Mouse (Mus musculus) CH12.LX (cell line): ENCODE results near the gene Stxbp5l. TPM values are rescaled to one million over a fixed set of nuclear protein-coding genes. Genes with fewer than 3 reads are reported as not detected.

Experiments
- DNase-seq: peaks from one replicate; pipeline ENCODE4 v3.0.0-alpha.2; 2013; ENCODE audit errors: extremely low read depth
- H3K27ac ChIP-seq: 2 replicates; pipeline ENCODE4 v1.5.1; 2012; ENCODE audit warnings: low read depth, mild to moderate bottlenecking, control low read depth, moderate library complexity; ENCODE audit not compliant: insufficient read depth
- H3K27me3 ChIP-seq: replicated peaks from 2 replicates; pipeline ENCODE3; 2012; ENCODE audit warnings: inconsistent platforms
- H3K36me3 ChIP-seq, 2 experiments: replicated peaks in 1 of 2; 2 replicates each; pipeline versions ENCODE3 to v1.6.1; 2012; ENCODE audit warnings: inconsistent platforms in 1 of 2, low read length in 1 of 2, mild to moderate bottlenecking in 1 of 2, mixed read lengths in 1 of 2, moderate library complexity in 1 of 2; ENCODE audit not compliant: control insufficient read depth in 1 of 2, insufficient read depth in 1 of 2
- H3K4me1 ChIP-seq, 2 experiments: 2 replicates each; pipeline ENCODE4 v1.6.1; 2012; ENCODE audit warnings: inconsistent platforms in 1 of 2, moderate library complexity in 1 of 2; ENCODE audit not compliant: insufficient read depth in 2 of 2, control insufficient read depth in 1 of 2
- H3K4me2 ChIP-seq: 2 replicates; pipeline ENCODE4 v1.6.1; 2012; ENCODE audit warnings: low read depth, mild to moderate bottlenecking, control low read depth; ENCODE audit not compliant: poor library complexity, insufficient read depth, severe bottlenecking
- H3K4me3 ChIP-seq, 3 experiments: fragments of 150-350 bp in 1 of 3; sonication (generic) in 1 of 3; replicated peaks in 1 of 3; 2 replicates each; pipeline versions ENCODE3 to v1.5.1; 2011 to 2012; ENCODE audit warnings: low read depth in 2 of 3, low read length in 2 of 3, mild to moderate bottlenecking in 2 of 3, moderate library complexity in 2 of 3, control low read depth in 1 of 3, improper control_type of control experiment in 1 of 3, inconsistent platforms in 1 of 3, mixed read lengths in 1 of 3; ENCODE audit not compliant: poor library complexity in 1 of 3
- H3K79me2 ChIP-seq: replicated peaks from 2 replicates; pipeline ENCODE4 v1.6.1; 2012; ENCODE audit warnings: mild to moderate bottlenecking, moderate library complexity; ENCODE audit not compliant: control insufficient read depth, poor library complexity, insufficient read depth, severe bottlenecking; ENCODE audit errors: extremely low read depth
- H3K9ac ChIP-seq: 2 replicates; pipeline ENCODE4 v1.6.1; 2012; ENCODE audit warnings: low read depth, mild to moderate bottlenecking, control low read depth, moderate library complexity; ENCODE audit not compliant: insufficient read depth
- H3K9me3 ChIP-seq: replicated peaks from 2 replicates; pipeline ENCODE3; 2012; ENCODE audit warnings: low read length, inconsistent platforms, mixed read lengths
- CHD2 ChIP-seq: IDR thresholded peaks from 2 replicates; pipeline ENCODE4 v1.6.1; 2011; ENCODE audit warnings: low read length, improper control_type of control experiment
- ELF1 ChIP-seq: IDR thresholded peaks from 2 replicates; pipeline ENCODE4 v1.6.1; 2014; ENCODE audit warnings: low read depth, mild to moderate bottlenecking, inconsistent platforms, low read length, improper control_type of control experiment
- EP300 ChIP-seq: IDR thresholded peaks from 2 replicates; pipeline ENCODE4 v1.6.1; 2011; ENCODE audit warnings: low read length, improper control_type of control experiment
- GABPA ChIP-seq: IDR thresholded peaks from 2 replicates; pipeline ENCODE4 v1.6.1; 2012; ENCODE audit warnings: low read depth, low read length, improper control_type of control experiment, inconsistent platforms; ENCODE audit not compliant: insufficient replicate concordance
- HCFC1 ChIP-seq: IDR thresholded peaks from 2 replicates; pipeline ENCODE4 v1.6.1; 2012; ENCODE audit warnings: low read depth, mild to moderate bottlenecking, inconsistent platforms, low read length, improper control_type of control experiment
- JUND ChIP-seq: conservative IDR thresholded peaks from 2 replicates; pipeline ENCODE4 v1.6.1; 2011; ENCODE audit warnings: low read depth, low read length, improper control_type of control experiment
- MAX ChIP-seq: IDR thresholded peaks from 2 replicates; pipeline ENCODE4 v1.6.1; 2011; ENCODE audit warnings: low read length, improper control_type of control experiment
- MAZ ChIP-seq: IDR thresholded peaks from 2 replicates; pipeline ENCODE4 v1.6.1; 2012; ENCODE audit warnings: low read depth, mild to moderate bottlenecking, inconsistent platforms, low read length, improper control_type of control experiment, moderate library complexity
- MEF2A ChIP-seq: IDR thresholded peaks from 2 replicates; pipeline ENCODE4 v1.6.1; 2014; ENCODE audit warnings: low read depth, mild to moderate bottlenecking, inconsistent platforms, low read length, improper control_type of control experiment, borderline replicate concordance
- MXI1 ChIP-seq: IDR thresholded peaks from 2 replicates; pipeline ENCODE4 v1.6.1; 2011; ENCODE audit warnings: mild to moderate bottlenecking, low read depth, low read length, improper control_type of control experiment
- NRF1 ChIP-seq: IDR thresholded peaks from 2 replicates; pipeline ENCODE4 v1.6.1; 2014; ENCODE audit warnings: low read depth, mild to moderate bottlenecking, inconsistent platforms, low read length, improper control_type of control experiment, moderate library complexity
- PAX5 ChIP-seq: IDR thresholded peaks from 2 replicates; pipeline ENCODE4 v1.6.1; 2012; ENCODE audit warnings: low read length, inconsistent platforms, mixed read lengths
- POLR2AphosphoS2 ChIP-seq: IDR thresholded peaks from 2 replicates; pipeline ENCODE4 v1.6.1; 2011; ENCODE audit warnings: low read depth, low read length, improper control_type of control experiment
- RCOR1 ChIP-seq: conservative IDR thresholded peaks from 2 replicates; pipeline ENCODE4 v1.6.1; 2012; ENCODE audit warnings: low read depth, mild to moderate bottlenecking, inconsistent platforms, low read length, improper control_type of control experiment
- SIN3A ChIP-seq: IDR thresholded peaks from 2 replicates; pipeline ENCODE4 v1.6.1; 2012; ENCODE audit warnings: low read length, improper control_type of control experiment, inconsistent platforms
- SMC3 ChIP-seq: IDR thresholded peaks from 2 replicates; pipeline ENCODE4 v1.6.1; 2011; ENCODE audit warnings: low read depth, low read length, improper control_type of control experiment
- USF1 ChIP-seq: IDR thresholded peaks from 2 replicates; pipeline ENCODE4 v1.6.1; 2014; ENCODE audit warnings: low read depth, mild to moderate bottlenecking, inconsistent platforms, low read length, improper control_type of control experiment
- USF2 ChIP-seq: conservative IDR thresholded peaks from 2 replicates; pipeline ENCODE4 v1.6.1; 2011; ENCODE audit warnings: low read depth, low read length, improper control_type of control experiment
- ZC3H11A ChIP-seq: IDR thresholded peaks from 2 replicates; pipeline ENCODE4 v1.6.1; 2012; ENCODE audit warnings: low read depth, mild to moderate bottlenecking, inconsistent platforms, low read length, improper control_type of control experiment
- ZKSCAN1 ChIP-seq: IDR thresholded peaks from 2 replicates; pipeline ENCODE4 v1.6.1; 2012; ENCODE audit warnings: low read depth, inconsistent platforms, low read length, improper control_type of control experiment, borderline replicate concordance
- ZNF384 ChIP-seq: IDR thresholded peaks from 2 replicates; pipeline ENCODE4 v1.6.1; 2012; ENCODE audit warnings: low read depth, low read length, improper control_type of control experiment, inconsistent platforms
- dilution Hi-C: fragments of 300-500 bp; cut with MboI; formaldehyde crosslinking; loops from 2 replicates; pipeline ENCODE4 v1.14.3; 2020; ENCODE audit warnings: low sequenced_read_pairs; ENCODE audit not compliant: extremely low pct_unique_long_range_greater_than_20kb, extremely low pct_ligation_motif_present
- in situ Hi-C: fragments of 300-500 bp; cut with MboI; formaldehyde crosslinking; loops from 3 replicates; pipeline ENCODE4 v1.14.3; 2019; ENCODE audit warnings: low sequenced_read_pairs, low pct_ligation_motif_present, low pct_unique_long_range_greater_than_20kb, mixed read lengths
- polyA plus RNA-seq: library from polyadenylated mRNA; unstranded; fragments of >175 nt; gene quantifications from 2 replicates; pipeline ENCODE4 v1.2.1, GENCODE M21; 2012; ENCODE audit warnings: low read depth; ENCODE audit not compliant: insufficient read length
- total RNA-seq, 2 experiments: library from RNA; depleted of rRNA; stranded (reverse); fragments of 300-350 nt in 1 of 2; fragments of >200 nt in 1 of 2; gene quantifications; 2 replicates each; pipeline ENCODE4 v1.2.3; 2012 to 2014

The Stxbp5l gene
- total and polyA plus RNA-seq, 3 experiments: 0.09 to 0.24 (median 0.13) TPM

GRCm38 (mm10) chr16:37338177-37338576, 46.6 kb downstream of the Stxbp5l start:
- in situ Hi-C loops (no loop called here), dilution Hi-C loops (no loop called here)
- no peak overlapping the region for H3K4me3 ChIP-seq
- peaks cover 0 to 23% of the 10 kb centered on the region in 2 experiments; a peak in 2 of 4 replicates for H3K4me1 ChIP-seq
- H3K9ac ChIP-seq: no peak overlapping the region
- TF ChIP-seq SIN3A: no peak
- no peak for TF ChIP-seq GABPA
- no peak for TF ChIP-seq PAX5
- no peak for TF ChIP-seq ZNF384
- TF ChIP-seq POLR2AphosphoS2: no peak
- no peak for TF ChIP-seq USF2
- no peak for TF ChIP-seq ELF1
- TF ChIP-seq MEF2A: no peak
- TF ChIP-seq HCFC1: no peak
- TF ChIP-seq USF1: no peak
- TF ChIP-seq MXI1: no peak
- TF ChIP-seq JUND: no peak
- no peak for TF ChIP-seq ZC3H11A
- TF ChIP-seq NRF1: no peak
- TF ChIP-seq, all 38 proteins: peak for 0
- no peaks in the 10 kb centered on the region for H3K36me3 ChIP-seq
- no peaks in the 10 kb centered on the region for H3K27me3 ChIP-seq
- H3K9me3 ChIP-seq: no peaks in the 10 kb centered on the region
- no peaks in the 10 kb centered on the region for H3K79me2 ChIP-seq
- no peak overlapping the region for H3K27ac ChIP-seq
- no peak for DNase-seq
- no peak overlapping the region for H3K4me2 ChIP-seq

DNA sequence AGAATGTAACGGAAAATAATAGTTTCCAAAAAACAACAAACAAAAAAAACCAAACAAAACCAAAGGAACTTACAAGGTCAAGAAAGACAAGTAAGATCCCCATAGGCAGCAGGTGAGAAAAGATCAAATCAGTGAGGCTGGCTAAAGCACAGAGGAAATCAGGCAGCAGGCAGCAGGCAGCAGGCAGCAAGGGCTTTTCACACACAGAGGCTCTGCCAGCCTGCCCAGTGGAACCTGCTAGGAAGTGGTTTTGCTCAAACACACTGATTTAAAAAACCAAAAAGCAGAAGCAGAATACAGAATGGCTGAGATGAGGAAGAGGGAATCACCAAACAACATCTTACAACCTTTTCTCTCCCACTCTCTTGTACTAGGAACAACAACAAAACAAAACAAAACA, 47.2 kb downstream of the Stxbp5l start:
- H3K4me1 ChIP-seq: peaks cover 0 to 23% of the 10 kb centered on the region in 2 experiments; a peak in 2 of 4 replicates
- H3K79me2 ChIP-seq: no peaks in the 10 kb centered on the region
- H3K36me3 ChIP-seq: no peaks in the 10 kb centered on the region
- TF ChIP-seq RCOR1: no peak
- TF ChIP-seq GABPA: no peak
- TF ChIP-seq MAZ: no peak
- TF ChIP-seq SMC3: no peak
- no peak for TF ChIP-seq ZKSCAN1
- TF ChIP-seq ZC3H11A: no peak
- TF ChIP-seq MAX: no peak
- TF ChIP-seq EP300: no peak
- TF ChIP-seq USF1: no peak
- TF ChIP-seq CHD2: no peak
- no peak for TF ChIP-seq ELF1
- H3K9me3 ChIP-seq: no peaks in the 10 kb centered on the region
- no peak overlapping the region for H3K27ac ChIP-seq
- H3K4me2 ChIP-seq: no peak overlapping the region; the same call in 1 of the 2 replicates
- H3K4me3 ChIP-seq: no peak overlapping the region
- H3K27me3 ChIP-seq: no peaks in the 10 kb centered on the region
- in situ Hi-C loops: no loop called here
- peak; percentile 22 for DNase-seq
- dilution Hi-C loops: no loop called here
- no peak overlapping the region for H3K9ac ChIP-seq
